Mouse (Mus musculus) left cerebral cortex, postnatal 25 days (tissue): ENCODE measurements at regions not wholly inside any gene's neighbourhood (a gene's known extent, or its start where the extent isn't known, plus 50 kb on each side); places are given as distances from the start of the nearest gene placed in this dataset.

Experiments
- DNase-seq, 2 experiments: peaks; one replicate each; pipeline ENCODE4 v3.0.0; 2022; ENCODE audit warnings: low spot score in 2 of 2, mixed read lengths in 1 of 2
- intact Hi-C: fragments of 180-260 bp; cut with DNase I; formaldehyde crosslinking; loops from one replicate; pipeline ENCODE4 v1.15.1; 2025

GRCm38 (mm10) chrX:12219474-12219873 is 59.3 kb upstream of the Bcor start:
- DNase-seq: no peak
- intact Hi-C loops: no loop called here

- DNase-seq: no peak
- intact Hi-C loops: no loop called here
Measured at GRCm38 (mm10) chrX:12224314-12224713, 64.2 kb upstream of the Bcor start.

GRCm38 (mm10) chrX:12225116-12225891 is 65.1 kb upstream of the Bcor start:
- peak; percentile 5 to 9 for DNase-seq

GRCm38 (mm10) chrX:12225892-12226206 is 65.7 kb upstream of the Bcor start:
- no peak for DNase-seq
- intact Hi-C loops: no loop called here

More at GRCm38 (mm10) chrX:12225116-12225891, 65.1 kb upstream of the Bcor start:
- intact Hi-C loops: no loop called here

- intact Hi-C loops: no loop called here
- DNase-seq: no peak
Measured at GRCm38 (mm10) chrX:12240505-12241011, 80.4 kb upstream of the Bcor start.

GRCm38 (mm10) chrX:12241751-12242150 is 81.6 kb upstream of the Bcor start:
- DNase-seq: no peak
- intact Hi-C loops: no loop called here

- no peak for DNase-seq
- intact Hi-C loops: no loop called here
Measured at GRCm38 (mm10) chrX:12249071-12249470, 88.9 kb upstream of the Bcor start.

GRCm38 (mm10) chrX:12249911-12250310 is 89.8 kb upstream of the Bcor start:
- intact Hi-C loops: loop anchor here (5.0 kb wide), 1 partner anchor 158 kb away; no protein-coding TSS in a partner anchor
- DNase-seq: no peak

- intact Hi-C loops: loop anchor here (2.0 to 5.0 kb wide), 2 partner anchors 93 to 160 kb away; no protein-coding TSS in a partner anchor
- DNase-seq: peak; percentile 15 to 63
Measured at GRCm38 (mm10) chrX:12251853-12252679, 91.9 kb upstream of the Bcor start.

GRCm38 (mm10) chrX:12252680-12253021 is 92.5 kb upstream of the Bcor start:
- no peak for DNase-seq
- intact Hi-C loops: loop anchor here (2.0 to 5.0 kb wide), 2 partner anchors 94 to 160 kb away; no protein-coding TSS in a partner anchor

GRCm38 (mm10) chrX:12256758-12257157 is 96.6 kb upstream of the Bcor start:
- DNase-seq: no peak

GRCm38 (mm10) chrX:12263834-12264233 is 103.7 kb upstream of the Bcor start:
- DNase-seq: no peak
- intact Hi-C loops: no loop called here

More at GRCm38 (mm10) chrX:12256758-12257157, 96.6 kb upstream of the Bcor start:
- intact Hi-C loops: no loop called here

GRCm38 (mm10) chrX:12284741-12285140 is 124.6 kb upstream of the Bcor start:
- DNase-seq: no peak
- intact Hi-C loops: no loop called here

GRCm38 (mm10) chrX:12285141-12285540 is 125.0 kb upstream of the Bcor start:
- intact Hi-C loops: no loop called here
- DNase-seq: no peak

GRCm38 (mm10) chrX:12285976-12286909 is 126.1 kb upstream of the Bcor start:
- DNase-seq: no peak
- intact Hi-C loops: no loop called here

- no peak for DNase-seq
- intact Hi-C loops: no loop called here
Measured at GRCm38 (mm10) chrX:12286910-12287522, 126.9 kb upstream of the Bcor start.

GRCm38 (mm10) chrX:12287656-12288561 is 127.8 kb upstream of the Bcor start:
- intact Hi-C loops: no loop called here
- DNase-seq: peak in 1 of 2 experiments; percentile 21

GRCm38 (mm10) chrX:12288562-12289117 is 128.5 kb upstream of the Bcor start:
- intact Hi-C loops: no loop called here
- DNase-seq: no peak
